Mouse (Mus musculus) spleen, adult 2 months (tissue): ENCODE measurements around the gene Slc12a1. TPM values are rescaled to one million over a fixed set of nuclear protein-coding genes. Genes with fewer than 3 reads are reported as not detected.

Experiments
- DNase-seq, 2 experiments: peaks; one replicate each; pipeline versions ENCODE4 v3.0.0 to v3.0.0-alpha.2; 2012 to 2021; ENCODE audit warnings: low spot score in 2 of 2, low read depth in 1 of 2
- H3K27ac ChIP-seq: fragments of 200-500 bp; 2 replicates; pipeline ENCODE4 v1.5.1; 2012; ENCODE audit warnings: low read length, inconsistent platforms; ENCODE audit not compliant: insufficient read depth
- H3K27me3 ChIP-seq: fragments of 200-500 bp; 2 replicates; pipeline ENCODE4 v1.6.1; 2012; ENCODE audit warnings: mild to moderate bottlenecking, moderate library complexity, low read length, inconsistent platforms; ENCODE audit not compliant: control insufficient read depth, insufficient read depth
- H3K36me3 ChIP-seq: fragments of 200-500 bp; 2 replicates; pipeline ENCODE4 v1.6.1; 2012; ENCODE audit warnings: mild to moderate bottlenecking, low read length, inconsistent platforms; ENCODE audit not compliant: control insufficient read depth, insufficient read depth
- H3K4me1 ChIP-seq: fragments of 200-500 bp; 2 replicates; pipeline ENCODE4 v1.6.1; 2011; ENCODE audit warnings: inconsistent platforms; ENCODE audit not compliant: control insufficient read depth, insufficient read depth, insufficient read length
- H3K4me3 ChIP-seq: fragments of 200-500 bp; 2 replicates; pipeline ENCODE4 v1.5.1; 2011; ENCODE audit warnings: mild to moderate bottlenecking, inconsistent platforms; ENCODE audit not compliant: insufficient read depth, insufficient read length; ENCODE audit errors: extremely low read depth
- CTCF ChIP-seq: fragments of 200-500 bp; IDR thresholded peaks from 2 replicates; pipeline ENCODE4 v1.5.1; 2011; ENCODE audit warnings: mild to moderate bottlenecking, inconsistent platforms; ENCODE audit not compliant: insufficient read depth, insufficient read length, insufficient replicate concordance; ENCODE audit errors: extremely low read depth
- POLR2A ChIP-seq: fragments of 200-500 bp; IDR thresholded peaks from 2 replicates; pipeline ENCODE4 v1.6.1; 2011; ENCODE audit warnings: low read depth, low read length, inconsistent platforms
- WGBS: fragments of 180-500 bp; shearing (Covaris S2); methylation state at CpG from one replicate; pipeline ENCODE4 v1.1.7; 2018; 5-methylcytosine and 5-hydroxymethylcytosine counted together
- polyA plus RNA-seq: library from polyadenylated mRNA; depleted of rRNA; stranded (reverse); fragments of >200 nt; gene quantifications from 2 replicates; pipeline ENCODE4 v1.2.3, GENCODE M21; 2012

Gene Slc12a1
- polyA plus RNA-seq, 1 experiment = 0.02 TPM

DNA sequence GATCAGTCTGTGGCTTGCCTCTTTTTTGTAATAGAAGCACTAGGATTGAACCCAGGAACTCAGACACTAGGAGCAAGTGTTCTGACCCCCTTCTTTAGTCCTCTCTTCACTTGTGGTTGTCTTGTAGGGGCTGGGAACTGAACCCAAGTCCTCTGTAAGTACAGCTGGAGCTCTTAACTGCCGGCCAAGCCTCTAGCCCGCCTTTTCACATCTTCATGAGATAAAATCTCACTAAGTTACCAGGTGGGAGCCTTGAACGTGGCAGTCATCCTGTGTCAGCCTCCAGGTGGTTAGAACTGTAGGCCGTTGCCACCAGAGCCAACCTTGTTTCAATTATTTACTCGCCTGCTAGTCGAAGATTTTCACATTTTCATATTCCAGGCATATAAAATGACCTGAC lies 101.4 kb downstream of the Slc12a1 start:
- H3K36me3 ChIP-seq = peaks cover 10% of the 10 kb centered on the region

GRCm38 (mm10) chr2:125254630-125255029 lies 102.3 kb downstream of the Slc12a1 start:
- Histone ChIP-seq H3K27me3 (no peaks in the 10 kb centered on the region), H3K27ac (no peak overlapping the region), H3K4me3 (no peak overlapping the region), H3K36me3 (peaks cover 10% of the 10 kb centered on the region), H3K4me1 (no peaks in the 10 kb centered on the region)
- no peak for DNase-seq
- no peak for TF ChIP-seq CTCF
- TF ChIP-seq POLR2A = no peak
- WGBS = 88% methylated on average over 3 of the region's 3 CpGs

More for the DNA sequence above, 101.4 kb downstream of the Slc12a1 start:
- WGBS = 85% methylated on average over 6 of the region's 6 CpGs
- TF ChIP-seq POLR2A (no peak), CTCF (no peak)
- Histone ChIP-seq H3K27me3 (no peaks in the 10 kb centered on the region), H3K4me3 (no peak overlapping the region), H3K27ac (no peak overlapping the region), H3K4me1 (no peaks in the 10 kb centered on the region)
- no peak for DNase-seq

GRCm38 (mm10) chr2:125255886-125256285 lies 103.6 kb downstream of the Slc12a1 start:
- no peak for TF ChIP-seq POLR2A
- TF ChIP-seq CTCF = no peak
- 87% methylated on average over 3 of the region's 3 CpGs for WGBS
- H3K4me1 ChIP-seq = no peaks in the 10 kb centered on the region
- no peak for DNase-seq
- H3K27me3 ChIP-seq = no peaks in the 10 kb centered on the region
- H3K27ac ChIP-seq = no peak overlapping the region
- peaks cover 10% of the 10 kb centered on the region for H3K36me3 ChIP-seq
- no peak overlapping the region for H3K4me3 ChIP-seq

DNA sequence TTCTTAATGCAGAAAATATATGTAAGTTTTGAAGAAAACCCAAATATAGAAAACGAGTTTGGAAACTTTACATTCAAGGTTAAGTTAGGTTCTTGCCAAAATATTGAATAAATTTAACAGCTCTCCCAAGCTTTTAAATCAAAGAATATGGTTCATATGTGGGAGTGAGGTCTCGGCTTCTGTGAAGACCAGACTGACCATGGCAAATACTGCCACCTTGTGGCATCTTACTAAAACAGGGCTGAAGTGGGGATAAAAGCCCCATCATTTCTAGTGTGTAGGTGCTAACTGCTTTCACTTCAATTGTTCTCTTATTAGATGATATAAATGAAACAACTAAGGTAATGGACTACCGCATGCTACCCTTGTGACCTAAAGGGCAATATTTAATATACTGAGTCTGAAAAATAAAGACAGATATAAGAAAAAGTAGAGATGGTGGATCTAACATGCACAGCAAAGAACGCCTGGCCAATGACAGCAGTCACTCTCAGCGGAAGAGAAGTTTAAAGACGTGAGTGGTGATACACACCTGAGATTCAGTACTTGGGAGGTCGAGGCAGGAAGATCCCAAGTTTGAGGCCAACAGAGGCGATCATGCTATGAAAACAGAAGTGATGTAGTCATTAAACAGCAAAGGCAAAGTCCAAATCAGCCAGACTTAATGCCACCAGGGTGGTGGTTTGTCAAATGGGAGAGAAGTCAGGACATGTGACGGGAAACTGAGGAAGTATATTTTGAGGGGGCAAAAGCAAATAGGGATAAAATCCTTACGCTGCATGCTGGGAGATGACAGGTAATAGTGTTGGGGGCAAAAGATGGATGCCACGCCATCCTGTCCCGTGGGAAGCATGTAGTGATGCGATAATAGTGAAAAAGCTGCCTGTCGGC lies 107.2 kb downstream of the Slc12a1 start:
- 85% methylated on average over 14 of the region's 14 CpGs for WGBS
- peaks cover 4% of the 10 kb centered on the region for H3K36me3 ChIP-seq

GRCm38 (mm10) chr2:125260326-125260725 lies 108.0 kb downstream of the Slc12a1 start:
- no peak for TF ChIP-seq POLR2A
- TF ChIP-seq CTCF = no peak
- Histone ChIP-seq H3K36me3 (peaks cover 4% of the 10 kb centered on the region), H3K27me3 (no peaks in the 10 kb centered on the region), H3K4me1 (no peaks in the 10 kb centered on the region), H3K4me3 (no peak overlapping the region), H3K27ac (no peak overlapping the region)
- no peak for DNase-seq
- 82% methylated on average over 2 of the region's 2 CpGs for WGBS

More for the DNA sequence above, 107.2 kb downstream of the Slc12a1 start:
- no peaks in the 10 kb centered on the region for H3K4me1 ChIP-seq
- TF ChIP-seq POLR2A (no peak), CTCF (peak; percentile 34; the same call in 1 of the 2 replicates)
- H3K27ac ChIP-seq = no peak overlapping the region
- no peak overlapping the region for H3K4me3 ChIP-seq
- no peak for DNase-seq
- H3K27me3 ChIP-seq = no peaks in the 10 kb centered on the region

DNA sequence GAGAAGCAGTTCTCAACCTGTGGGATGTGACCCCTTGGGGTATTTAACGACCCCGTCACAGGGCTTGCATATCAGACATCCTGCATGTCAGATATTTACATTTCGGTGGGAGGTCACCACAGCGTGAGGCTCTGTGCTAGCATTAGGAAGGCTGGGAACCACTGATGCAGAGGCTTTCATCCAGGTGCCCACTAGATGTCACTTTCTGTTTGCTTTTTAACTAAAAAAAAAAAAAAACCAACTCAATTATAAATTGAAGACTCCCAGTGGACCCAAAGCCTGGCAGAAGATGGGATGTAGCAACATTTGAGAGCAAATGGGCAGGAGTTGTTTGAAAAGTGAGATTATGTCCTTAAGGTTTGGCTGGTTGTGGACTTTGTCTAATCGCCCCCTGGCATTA lies 110.8 kb downstream of the Slc12a1 start:
- 44% methylated on average over 5 of the region's 5 CpGs for WGBS
- DNase-seq = no peak
- H3K36me3 ChIP-seq = no peaks in the 10 kb centered on the region
- no peaks in the 10 kb centered on the region for H3K4me1 ChIP-seq
- H3K27me3 ChIP-seq = no peaks in the 10 kb centered on the region
- H3K27ac ChIP-seq = no peak overlapping the region
- TF ChIP-seq POLR2A = no peak
- no peak for TF ChIP-seq CTCF
- no peak overlapping the region for H3K4me3 ChIP-seq

DNA sequence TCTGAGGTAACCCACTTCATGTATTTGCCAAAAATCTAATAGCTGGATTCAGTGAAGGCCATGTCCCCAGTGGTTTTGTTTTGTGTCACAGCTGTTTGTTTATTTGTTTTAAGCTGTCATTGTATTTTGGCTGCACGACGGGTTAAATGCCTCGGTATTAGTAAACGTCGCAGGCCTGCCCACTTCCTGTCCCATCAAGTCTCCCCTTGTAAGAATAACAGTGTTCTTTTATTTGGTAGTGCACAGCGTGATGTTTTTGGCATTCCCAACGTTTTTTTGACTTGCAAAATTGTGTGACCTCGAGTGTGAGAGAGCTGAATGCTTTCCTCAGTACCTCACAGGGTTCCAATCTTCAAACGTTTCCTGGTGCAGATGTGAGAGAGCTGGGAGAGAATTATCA lies 111.4 kb downstream of the Slc12a1 start:
- DNase-seq = no peak
- Histone ChIP-seq H3K4me3 (no peak overlapping the region), H3K27ac (no peak overlapping the region), H3K27me3 (no peaks in the 10 kb centered on the region), H3K36me3 (no peaks in the 10 kb centered on the region), H3K4me1 (no peaks in the 10 kb centered on the region)
- WGBS = 57% methylated on average over 9 of the region's 9 CpGs
- TF ChIP-seq CTCF (no peak), POLR2A (no peak)
